Mouse (Mus musculus): ENCODE measurements around the gene St7. TPM values are rescaled to one million over a fixed set of nuclear protein-coding genes. Genes with fewer than 3 reads are reported as not detected.

Gene St7
- polyA plus RNA-seq, 1 experiment = 62.0 TPM

- TF ChIP-seq CTCF (IDR thresholded peaks at IDR 0.05; ENCODE audit: borderline replicate concordance, extremely low read depth, insufficient read depth, insufficient read length) (no peak), POLR2A (IDR thresholded peaks at IDR 0.05; ENCODE audit: borderline replicate concordance, extremely low read depth, insufficient read depth, insufficient read length, poor library complexity, severe bottlenecking) (no peak)
- DNase-seq (ENCODE audit: low read depth) = peak; percentile 87
These were observed 275.9 kb downstream of the St7 start for GRCm38 (mm10) chr6:17968467-17969144.

DNA sequence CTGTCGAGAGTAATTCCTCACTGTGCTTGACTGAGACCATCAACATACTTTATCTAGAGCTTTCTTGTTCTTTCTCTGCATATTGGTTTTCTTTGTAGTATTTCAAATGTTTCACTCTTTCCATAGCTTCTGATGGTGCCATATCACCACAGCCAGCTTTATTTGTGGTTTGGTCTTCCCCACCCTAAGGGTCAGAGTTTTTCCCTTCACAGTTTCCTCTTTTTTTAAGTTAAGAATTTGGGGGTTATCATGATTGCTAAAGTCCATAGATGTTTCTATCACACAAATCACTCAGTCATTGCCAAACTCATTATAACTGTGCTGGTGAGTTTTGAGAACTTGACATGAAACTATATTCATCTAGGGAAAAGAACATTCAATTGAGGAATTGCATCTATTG, 277.1 kb downstream of the St7 start:
- TF ChIP-seq POLR2A (IDR thresholded peaks at IDR 0.05; ENCODE audit: borderline replicate concordance, extremely low read depth, insufficient read depth, insufficient read length, poor library complexity, severe bottlenecking) (no peak), CTCF (IDR thresholded peaks at IDR 0.05; ENCODE audit: borderline replicate concordance, extremely low read depth, insufficient read depth, insufficient read length) (no peak)
- no peak for DNase-seq (ENCODE audit: low read depth)

GRCm38 (mm10) chr6:17971393-17971792, 278.7 kb downstream of the St7 start:
- DNase-seq (ENCODE audit: low read depth) = no peak
- TF ChIP-seq POLR2A (IDR thresholded peaks at IDR 0.05; ENCODE audit: borderline replicate concordance, extremely low read depth, insufficient read depth, insufficient read length, poor library complexity, severe bottlenecking) (no peak), CTCF (IDR thresholded peaks at IDR 0.05; ENCODE audit: borderline replicate concordance, extremely low read depth, insufficient read depth, insufficient read length) (no peak)

GRCm38 (mm10) chr6:17974416-17974815, 281.7 kb downstream of the St7 start:
- no peak for TF ChIP-seq CTCF (IDR thresholded peaks at IDR 0.05; ENCODE audit: borderline replicate concordance, extremely low read depth, insufficient read depth, insufficient read length)
- no peak for TF ChIP-seq POLR2A (IDR thresholded peaks at IDR 0.05; ENCODE audit: borderline replicate concordance, extremely low read depth, insufficient read depth, insufficient read length, poor library complexity, severe bottlenecking)
- peak; percentile 72 for DNase-seq (ENCODE audit: low read depth)

- no peak for DNase-seq (ENCODE audit: low read depth)
- TF ChIP-seq CTCF (IDR thresholded peaks at IDR 0.05; ENCODE audit: borderline replicate concordance, extremely low read depth, insufficient read depth, insufficient read length) (no peak), POLR2A (IDR thresholded peaks at IDR 0.05; ENCODE audit: borderline replicate concordance, extremely low read depth, insufficient read depth, insufficient read length, poor library complexity, severe bottlenecking) (no peak)
These were observed 284.4 kb downstream of the St7 start for GRCm38 (mm10) chr6:17977165-17977564.

DNA sequence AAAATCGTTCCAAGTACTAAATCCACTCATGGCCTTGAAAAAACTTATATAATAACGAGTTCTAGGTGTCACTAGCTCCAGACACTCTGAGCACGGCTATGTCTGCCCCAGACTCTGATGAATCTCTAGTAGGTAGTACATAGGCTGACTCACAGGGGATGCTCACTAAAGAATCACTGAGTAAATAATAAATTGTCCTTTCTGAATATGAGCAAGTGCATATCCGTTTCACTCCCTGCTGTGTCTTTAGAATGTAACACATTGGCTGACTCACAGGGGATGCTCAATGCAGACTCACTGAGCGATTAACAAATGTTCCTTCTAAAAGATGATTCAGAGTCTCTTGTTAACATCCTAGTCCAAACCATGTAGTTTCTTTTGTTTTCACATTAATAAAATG, 285.6 kb downstream of the St7 start:
- DNase-seq (ENCODE audit: low read depth) = no peak
- TF ChIP-seq CTCF (IDR thresholded peaks at IDR 0.05; ENCODE audit: borderline replicate concordance, extremely low read depth, insufficient read depth, insufficient read length) = no peak
- no peak for TF ChIP-seq POLR2A (IDR thresholded peaks at IDR 0.05; ENCODE audit: borderline replicate concordance, extremely low read depth, insufficient read depth, insufficient read length, poor library complexity, severe bottlenecking)

DNA sequence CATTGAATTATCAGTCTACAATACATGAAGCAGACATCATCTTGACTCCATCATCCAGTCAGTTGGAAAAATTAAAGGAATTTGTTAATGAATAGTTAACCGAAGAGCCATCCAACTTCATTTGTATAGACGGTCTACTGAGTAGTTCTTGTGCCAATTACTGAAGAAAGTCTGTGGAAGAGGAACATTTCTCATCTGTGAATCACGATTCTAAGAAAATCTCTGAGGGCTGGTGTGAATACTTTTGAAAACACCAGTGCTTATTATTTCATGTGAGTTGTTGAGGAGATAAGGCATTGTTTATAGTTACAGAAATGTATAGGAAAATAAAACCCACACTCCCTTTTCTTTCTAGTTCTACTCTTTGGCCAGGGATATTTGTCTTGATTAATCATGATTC, 286.1 kb downstream of the St7 start:
- DNase-seq (ENCODE audit: low read depth) = no peak
- TF ChIP-seq CTCF (IDR thresholded peaks at IDR 0.05; ENCODE audit: borderline replicate concordance, extremely low read depth, insufficient read depth, insufficient read length) = no peak
- TF ChIP-seq POLR2A (IDR thresholded peaks at IDR 0.05; ENCODE audit: borderline replicate concordance, extremely low read depth, insufficient read depth, insufficient read length, poor library complexity, severe bottlenecking) = no peak

DNA sequence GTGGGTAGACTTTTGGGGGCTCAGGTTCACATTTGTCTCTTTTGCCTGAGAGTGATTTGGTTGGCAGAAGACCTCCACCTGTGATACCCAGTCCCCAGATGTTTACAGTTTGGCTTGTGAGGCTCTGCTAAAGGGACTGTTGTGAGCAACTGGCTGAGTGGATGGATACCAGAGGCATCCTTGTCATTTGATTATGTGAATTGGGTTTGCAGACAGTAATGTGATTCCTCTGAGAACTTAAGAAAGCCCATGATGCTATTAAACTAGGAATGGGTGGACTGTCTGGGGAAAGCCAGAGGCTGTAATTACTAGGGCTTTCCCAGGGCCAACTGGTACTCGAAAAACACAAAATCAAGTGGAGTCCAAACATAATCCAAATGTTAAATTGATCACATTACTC, 286.6 kb downstream of the St7 start:
- TF ChIP-seq CTCF (IDR thresholded peaks at IDR 0.05; ENCODE audit: borderline replicate concordance, extremely low read depth, insufficient read depth, insufficient read length) = no peak
- TF ChIP-seq POLR2A (IDR thresholded peaks at IDR 0.05; ENCODE audit: borderline replicate concordance, extremely low read depth, insufficient read depth, insufficient read length, poor library complexity, severe bottlenecking) = no peak

GRCm38 (mm10) chr6:17990173-17991028, 297.7 kb downstream of the St7 start:
- TF ChIP-seq POLR2A (IDR thresholded peaks at IDR 0.05; ENCODE audit: borderline replicate concordance, extremely low read depth, insufficient read depth, insufficient read length, poor library complexity, severe bottlenecking) (no peak), CTCF (IDR thresholded peaks at IDR 0.05; ENCODE audit: borderline replicate concordance, extremely low read depth, insufficient read depth, insufficient read length) (no peak)

More for the DNA sequence above, 286.6 kb downstream of the St7 start:
- DNase-seq (ENCODE audit: low read depth) = no peak

GRCm38 (mm10) chr6:17991625-17992024, 298.9 kb downstream of the St7 start:
- TF ChIP-seq CTCF (IDR thresholded peaks at IDR 0.05; ENCODE audit: borderline replicate concordance, extremely low read depth, insufficient read depth, insufficient read length) (no peak), POLR2A (IDR thresholded peaks at IDR 0.05; ENCODE audit: borderline replicate concordance, extremely low read depth, insufficient read depth, insufficient read length, poor library complexity, severe bottlenecking) (no peak)
- DNase-seq (ENCODE audit: low read depth) = no peak

More at GRCm38 (mm10) chr6:17990173-17991028, 297.7 kb downstream of the St7 start:
- DNase-seq (ENCODE audit: low read depth) = no peak

Other genes starting within 250 kb of the St7 start
- 1.5 and 1.8 TPM in 2 replicates for gene Met, start 229.1 kb upstream of the St7 start, polyA plus RNA-seq (2012; rRNA removed)
- gene Capza2, start 56.7 kb upstream of the St7 start, polyA plus RNA-seq (2012; rRNA removed) = 96.1 and 100 TPM in 2 replicates